Mouse (Mus musculus): Measurements from ENCODE around the gene Gm5155.
"Not testable (repeated sequence)": the region's sequence is repeated elsewhere in the genome, so short reads cannot be mapped to it uniquely, and the experiment has no call there.

Gm5155 gene

GRCm38 (mm10) chr7:17871467-17871866, at the start of gene Gm5155:
Gene Gm5155 (plus strand): TSS chr7:17871767.
- DNase-seq, result no peak

- DNase-seq, result no peak
Measured at GRCm38 (mm10) chr7:17870776-17871175, 791 bp upstream of the Gm5155 start.

GRCm38 (mm10) chr7:17895341-17895740, 23.8 kb downstream of the Gm5155 start:
- not testable (repeated sequence) for DNase-seq

GRCm38 (mm10) chr7:17903146-17903915, 31.8 kb downstream of the Gm5155 start:
- DNase-seq, result no peak
